Mouse (Mus musculus) activated CD4-positive, CD25-positive, alpha-beta regulatory T cell, adult 4 months (primary cell): ENCODE data around the gene Shisa5. TPM values are rescaled to one million over a fixed set of nuclear protein-coding genes. Genes with fewer than 3 reads are reported as not detected.
A peak's percentile ranks its signal among the peaks of the same experiment; 100 is the strongest.

Experiments used
- ATAC-seq: one replicate; pipeline ENCODE4 v1.8.0; 2017
- polyA plus RNA-seq, 2 experiments: library from polyadenylated mRNA; unstranded; fragments of 100-300 nt; shearing (Covaris generic); gene quantifications; one replicate each; pipeline ENCODE4 v1.2.1; 2017

The Shisa5 gene
- polyA plus RNA-seq, 2 experiments from 2014 or later, result 2,345 to 2,363 TPM

GRCm38 (mm10) chr9:109054712-109055111, 16.3 kb downstream of the Shisa5 start:
- ATAC-seq, result peak; percentile 23

- ATAC-seq, result no peak
Measured at GRCm38 (mm10) chr9:109055271-109056030, 17.1 kb downstream of the Shisa5 start.

DNA sequence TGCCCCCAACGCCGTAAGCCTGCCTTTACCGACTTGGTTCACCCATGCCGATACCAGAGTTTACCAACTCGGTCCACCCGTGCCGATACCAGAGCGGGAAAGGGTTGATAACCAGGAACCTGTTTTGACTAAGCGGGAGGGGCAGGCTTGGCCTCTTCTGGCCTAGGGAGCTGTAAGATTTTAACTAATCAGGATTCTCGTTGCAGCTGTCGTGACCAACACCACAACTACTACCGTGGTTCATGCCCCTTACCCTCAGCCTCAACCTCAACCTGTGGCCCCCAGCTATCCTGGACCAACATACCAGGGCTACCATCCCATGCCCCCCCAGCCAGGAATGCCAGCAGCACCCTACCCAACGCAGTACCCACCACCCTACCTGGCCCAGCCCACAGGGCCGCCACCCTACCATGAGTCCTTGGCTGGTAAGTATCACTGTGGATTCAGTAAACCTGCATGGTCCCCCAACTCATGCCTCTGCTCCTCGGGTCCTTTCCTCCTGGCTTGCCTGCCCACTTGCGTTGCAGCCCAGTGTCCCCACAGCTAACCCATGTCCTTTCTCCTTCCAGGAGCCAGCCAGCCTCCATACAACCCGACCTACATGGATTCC, 17.8 kb downstream of the Shisa5 start:
- no peak for ATAC-seq

DNA sequence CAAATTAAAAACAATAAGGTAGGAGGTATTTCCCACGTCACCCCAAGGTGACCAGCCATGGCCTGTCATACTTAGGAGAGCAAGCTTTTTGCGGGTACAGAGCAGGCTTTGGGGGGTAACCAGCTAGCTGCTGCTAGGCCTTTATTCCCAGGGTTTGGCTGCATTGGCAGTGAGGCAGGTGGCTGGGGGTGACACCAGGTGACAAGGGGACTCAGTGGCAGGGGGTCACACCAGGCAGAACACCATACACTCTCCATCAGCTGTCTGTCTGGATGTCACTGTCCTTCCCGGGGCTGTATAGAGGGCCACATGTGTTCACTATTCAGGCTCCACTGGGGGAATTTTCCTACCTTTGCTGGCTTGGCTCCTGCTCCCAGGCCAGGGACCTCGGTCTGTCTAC, 18.6 kb downstream of the Shisa5 start:
- ATAC-seq, result no peak

GRCm38 (mm10) chr9:109057543-109057942, 19.2 kb downstream of the Shisa5 start:
- no peak for ATAC-seq

GRCm38 (mm10) chr9:109058006-109058765, 19.8 kb downstream of the Shisa5 start:
- ATAC-seq, result no peak

DNA sequence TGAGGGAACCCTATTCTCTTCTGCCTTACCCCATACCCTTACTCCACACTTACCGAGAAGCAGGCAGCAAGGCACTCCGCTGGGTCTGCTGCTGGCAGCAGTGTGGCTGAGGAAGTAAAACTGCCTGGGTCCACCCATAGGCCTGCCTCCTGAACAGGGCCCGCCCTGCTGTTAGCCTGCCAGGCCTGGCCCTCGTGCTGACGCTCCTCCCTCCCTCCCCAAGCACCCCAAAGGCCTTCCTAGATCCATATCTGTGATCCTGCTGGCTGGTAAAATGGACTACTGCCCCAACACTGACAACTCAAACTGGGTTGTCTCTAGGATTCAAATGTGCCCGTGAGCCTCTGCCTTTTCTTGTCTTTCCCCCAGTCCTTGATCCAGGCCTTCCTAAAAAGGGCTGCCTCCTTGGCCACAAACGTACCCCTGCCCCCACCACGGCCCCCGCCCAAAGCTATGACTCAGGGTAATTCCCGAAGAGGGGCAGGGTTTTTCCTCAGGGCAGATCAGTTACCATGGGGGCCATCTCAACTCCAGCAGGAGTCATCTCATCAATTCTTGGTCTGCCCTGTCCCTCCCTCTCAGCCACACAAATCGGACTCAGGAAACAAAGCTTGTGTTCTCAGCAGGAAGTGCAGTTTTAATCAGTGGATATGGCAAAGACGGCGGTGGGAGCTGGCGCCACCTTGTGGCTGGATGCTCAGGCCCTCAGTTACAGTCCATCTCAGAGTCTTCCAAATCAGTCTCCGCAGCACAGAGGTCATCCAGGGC, 21.0 kb downstream of the Shisa5 start, which contains the start of gene Trex1:
TSS of gene Trex1 (minus strand) at position 599 of the 768 bp plus-strand sequence.
- peak; percentile 59 for ATAC-seq

DNA sequence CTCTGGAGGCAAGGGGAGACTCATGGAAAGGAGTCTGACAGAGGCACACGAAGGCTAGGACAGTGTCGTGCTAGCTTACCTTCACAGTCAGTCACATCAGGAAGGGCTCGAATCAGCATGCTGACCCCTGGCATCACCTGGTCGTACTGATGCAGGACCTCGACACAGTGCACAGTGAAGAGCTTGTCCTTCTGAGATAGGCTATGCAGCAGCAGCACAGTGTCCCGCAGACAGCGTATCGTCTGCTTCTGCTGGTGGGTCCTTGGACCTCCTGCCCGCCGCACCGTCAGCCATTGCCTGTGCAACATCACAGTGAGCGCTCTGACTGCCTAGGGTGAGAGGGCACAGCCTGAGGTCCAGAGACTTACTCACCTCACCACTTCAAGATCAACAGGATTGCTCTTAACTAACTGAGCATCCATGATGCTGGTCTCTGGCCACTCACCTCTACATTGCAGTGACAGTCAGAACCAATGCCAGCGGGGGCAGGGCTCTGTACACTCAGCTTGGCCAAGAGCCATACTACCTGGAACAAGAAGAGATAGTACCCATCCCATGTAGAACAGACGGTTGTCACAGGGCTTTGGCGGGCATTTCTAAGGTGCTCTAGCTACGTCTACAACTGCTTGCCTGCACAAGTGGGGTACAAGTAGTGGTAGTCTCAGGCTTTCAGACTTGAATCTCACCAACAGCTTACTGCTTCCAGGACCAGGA, 22.0 kb downstream of the Shisa5 start:
- ATAC-seq, result no peak

DNA sequence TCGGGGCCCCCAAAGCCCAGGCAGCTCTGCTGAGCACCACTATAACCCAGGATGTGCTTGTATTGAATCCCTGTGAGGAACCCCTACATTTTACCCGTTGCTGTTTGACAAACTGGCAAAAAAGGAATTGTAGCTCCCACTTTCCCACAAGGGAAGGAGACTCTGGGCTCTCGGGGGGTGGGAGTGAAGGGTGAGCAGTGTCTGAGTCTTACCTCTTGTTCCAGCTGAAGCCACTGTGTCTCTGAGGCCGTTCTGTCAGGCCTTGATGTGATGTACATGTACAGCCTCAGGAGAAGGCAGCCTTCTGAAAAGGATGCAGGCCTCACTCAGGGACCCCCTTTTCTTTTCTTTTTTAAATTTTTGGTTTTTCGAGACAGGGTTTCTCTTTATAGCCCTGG, 22.5 kb downstream of the Shisa5 start:
- no peak for ATAC-seq

GRCm38 (mm10) chr9:109068095-109068735, 29.9 kb downstream of the Shisa5 start:
- ATAC-seq, result no peak

DNA sequence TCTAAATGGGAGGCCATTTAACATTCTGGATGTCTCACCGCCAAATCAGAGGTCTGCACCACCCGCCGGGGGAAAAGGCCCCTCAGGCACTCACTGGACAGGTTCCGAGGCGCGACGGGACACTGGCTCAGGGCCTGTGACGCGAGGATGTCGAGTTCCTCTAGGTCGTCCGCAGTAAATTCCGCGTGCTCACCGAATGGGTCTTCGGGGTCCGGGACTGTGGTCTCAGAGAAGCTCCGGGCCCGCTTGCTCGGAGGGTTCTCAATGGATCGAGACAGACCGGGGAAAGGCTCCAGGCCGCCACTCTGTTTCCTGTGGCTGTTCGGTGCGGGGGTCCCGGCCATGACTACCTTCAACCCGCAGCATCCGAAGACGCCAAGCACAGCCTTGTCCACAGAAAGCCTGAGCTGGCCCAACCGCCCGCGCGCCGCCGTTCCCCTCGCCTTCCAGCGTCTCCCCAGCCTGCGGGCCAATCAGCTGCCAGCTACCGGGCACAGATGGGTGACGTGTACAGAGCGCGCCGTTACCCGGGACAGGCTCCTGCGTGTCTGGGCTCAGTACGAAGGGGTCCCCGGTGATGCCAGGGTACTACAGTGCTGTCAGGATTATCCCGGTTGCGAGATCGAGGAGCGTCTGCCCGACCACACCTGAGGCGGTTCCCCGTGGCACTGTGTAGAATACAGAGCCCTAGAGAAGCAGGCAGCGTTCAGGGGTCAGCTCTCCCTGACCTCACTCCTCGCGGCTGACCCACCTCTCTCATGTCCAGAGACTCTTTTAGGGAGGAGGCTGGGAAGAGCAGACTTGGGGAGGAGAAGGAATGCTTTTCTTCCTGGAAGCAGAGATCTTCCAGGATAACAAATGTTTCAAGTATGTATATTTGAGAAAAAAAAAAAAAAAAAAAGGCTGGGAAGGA, 35.6 kb downstream of the Shisa5 start, which contains the start of gene Atrip:
TSS of gene Atrip (minus strand) at position 464 of the 913 bp plus-strand sequence.
- ATAC-seq, result peak; percentile 99

GRCm38 (mm10) chr9:109080516-109080915, 42.2 kb downstream of the Shisa5 start:
- ATAC-seq, result no peak

GRCm38 (mm10) chr9:109081749-109082123, 43.4 kb downstream of the Shisa5 start:
- no peak for ATAC-seq

- ATAC-seq, result peak; percentile 99
Measured at GRCm38 (mm10) chr9:109082124-109082800, 43.9 kb downstream of the Shisa5 start, which contains the start of the genes Ccdc51 and Tma7. Gene Ccdc51, plus strand, starts transcription at chr9:109082493. Gene Tma7, minus strand, starts transcription at chr9:109082587.

- no peak for ATAC-seq
Measured at GRCm38 (mm10) chr9:109084922-109085321, 46.6 kb downstream of the Shisa5 start.

DNA sequence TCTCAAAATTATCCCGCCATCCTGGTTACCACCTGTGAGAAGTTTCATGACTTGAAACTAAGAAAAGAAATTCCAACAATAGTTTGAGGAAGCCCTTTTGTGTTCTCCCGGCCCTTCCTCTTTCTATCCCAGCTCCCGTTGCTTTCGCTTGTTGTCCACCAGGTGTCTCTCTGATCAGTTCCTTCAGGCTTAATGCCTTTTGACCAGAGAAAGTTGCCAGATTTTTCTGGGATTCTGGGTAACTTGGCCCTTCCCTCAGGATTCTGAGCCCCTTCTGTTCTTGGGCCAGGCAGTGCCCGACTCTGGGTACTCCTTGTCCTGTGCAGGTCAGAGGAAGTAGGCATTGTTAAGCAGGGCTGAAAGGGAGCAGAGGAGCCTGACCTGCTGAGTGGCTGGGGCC, 49.6 kb downstream of the Shisa5 start:
- ATAC-seq, result no peak

DNA sequence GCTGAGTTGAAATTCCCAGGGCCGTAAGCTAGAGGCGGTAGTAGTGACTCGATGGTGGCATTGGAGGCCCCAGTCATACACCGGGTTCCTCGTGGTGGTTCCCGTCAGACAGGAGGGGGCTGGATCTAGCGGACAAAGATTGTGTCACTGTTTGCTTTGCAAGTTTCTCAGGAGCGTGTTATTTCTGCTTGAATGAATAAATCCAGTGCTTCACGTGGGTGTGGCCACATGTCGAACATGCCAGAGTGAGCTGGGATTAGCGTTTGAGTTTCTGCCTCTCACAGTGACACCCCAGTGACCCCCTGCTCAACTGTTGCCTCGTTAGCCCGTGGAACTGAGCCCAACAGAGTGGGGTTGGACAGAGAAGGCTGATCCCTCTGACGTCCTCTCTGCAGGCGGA, 52.1 kb downstream of the Shisa5 start:
- no peak for ATAC-seq

DNA sequence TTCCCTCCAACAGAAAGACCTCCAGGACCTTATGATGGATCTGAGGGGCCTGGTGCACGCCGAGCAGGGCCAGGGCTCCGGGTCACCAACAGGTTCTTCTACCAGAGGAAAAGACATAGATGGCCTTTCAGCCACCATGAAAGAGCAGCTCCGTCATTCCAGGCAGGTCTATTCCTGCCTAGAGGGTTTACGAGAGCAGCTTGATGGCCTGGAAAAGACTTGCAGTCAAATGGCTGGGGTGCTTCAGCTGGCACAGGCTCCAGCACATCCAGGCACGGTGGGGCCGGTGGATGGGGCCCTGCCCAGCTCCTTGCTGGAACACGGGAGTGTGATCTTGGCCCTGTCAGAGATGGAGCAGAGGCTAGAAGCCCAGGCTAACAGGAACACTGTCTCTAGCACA, 53.4 kb downstream of the Shisa5 start:
- ATAC-seq, result no peak

- no peak for ATAC-seq
Measured at GRCm38 (mm10) chr9:109092799-109093198, 54.4 kb downstream of the Shisa5 start.
